Comparison of ENCODE assay signal across 23 mouse cellular contexts in the genomic region with DNA sequence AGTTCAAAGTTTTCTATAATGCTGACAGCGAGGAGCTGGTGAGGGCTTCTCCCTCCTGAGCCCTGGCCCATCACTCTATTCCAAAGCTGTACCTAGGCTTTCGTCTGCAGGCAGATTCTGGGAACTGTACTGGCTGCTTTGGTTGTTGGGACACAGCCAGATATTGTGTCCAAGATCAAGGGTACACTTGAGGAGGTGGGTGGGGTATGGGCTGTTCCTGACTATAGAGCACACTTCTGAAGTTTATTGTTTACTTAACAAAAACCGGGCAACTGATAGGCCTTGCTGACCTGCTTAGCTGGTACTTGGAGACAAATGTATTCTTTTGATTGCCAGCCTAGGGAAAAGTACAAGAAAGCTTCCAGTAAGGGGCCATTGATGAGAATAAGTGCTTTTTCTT. TPM values are rescaled to one million over a fixed set of nuclear protein-coding genes. Genes with fewer than 3 reads are reported as not detected.
A peak's percentile ranks its signal among the peaks of the same experiment; 100 is the strongest.
DNase-seq lines count a peak whose midpoint lies in the region; ATAC-seq and TF ChIP-seq lines count a peak whose summit lies in the region.
"Had no signal": no experiment of that assay in that cellular context is flagged by ENCODE, and none has a peak within 500 bp of the region (broad histone marks: within the 10 kb centered on the region; RNA-seq: fewer than 3 reads in every experiment).

No protein-coding gene starts in this region.

- DNase-seq in cerebellum, postnatal 14 days, result peak; percentile 9 to 15
- DNase-seq in cerebellum, adult 8-10 months, result no peak
- no peak for DNase-seq in thymus, adult 2 months
- DNase-seq in thymus, postnatal 36 days, result no peak
- peak; percentile 83 for DNase-seq in lung, postnatal 25 days (ENCODE audit: low spot score)
- peak; percentile 53 for DNase-seq in stomach, postnatal 0 days (ENCODE audit: low spot score)
- DNase-seq in retina, postnatal 1 day, result no peak
- DNase-seq in testis, postnatal 10 days (ENCODE audit: low spot score), result no peak
- DNase-seq: adrenal gland, postnatal 25 days; cerebellum, adult 9-11 months; heart, adult 18-20 months; heart, postnatal 10 days; kidney, postnatal 4 days; right cerebral cortex, postnatal 14 days had no signal

- no peaks in the 10 kb centered on the region for H3K36me3 ChIP-seq in thymus, adult 2 months (ENCODE audit: control insufficient read depth, insufficient read depth, low read length)
- 0 out of 2 replicates have a peak, but pooled peaks cover 2% of the 10 kb centered on the region for H3K36me3 ChIP-seq in stomach, postnatal 0 days (ENCODE audit: control insufficient read depth, insufficient read depth, low read length)

- WGBS in thymus, adult 2 months, result 77% methylated on average over 3 of the region's 3 CpGs
- 52% methylated on average over 3 of the region's 3 CpGs for WGBS in stomach, postnatal 0 days

- no peak overlapping the region for H3K4me3 ChIP-seq in thymus, adult 2 months (ENCODE audit: control insufficient read depth, insufficient read depth, low read length)
- H3K4me3 ChIP-seq in stomach, postnatal 0 days (ENCODE audit: low read depth, low read length), result no peak overlapping the region
- H3K4me3 ChIP-seq: heart, embryonic 12.5 days; hindbrain, embryonic 10.5 days; intestine, embryonic 15.5 days; left cerebral cortex, adult 2 months; limb, embryonic 15.5 days; midbrain, embryonic 12.5 days had no signal

- no peaks in the 10 kb centered on the region for H3K27me3 ChIP-seq in thymus, adult 2 months (ENCODE audit: control insufficient read depth, insufficient read depth, low read length)
- no peaks in the 10 kb centered on the region for H3K27me3 ChIP-seq in stomach, postnatal 0 days (ENCODE audit: control insufficient read depth, insufficient read depth, low read length)
- H3K27me3 ChIP-seq: heart, embryonic 12.5 days; intestine, embryonic 15.5 days; limb, embryonic 15.5 days; midbrain, embryonic 12.5 days had no signal

- peak; percentile 59 for ATAC-seq in stomach, postnatal 0 days (ENCODE audit: low FRiP score, low TSS enrichment)
- ATAC-seq: forebrain, embryonic 16.5 days; hindbrain, embryonic 16.5 days; intestine, embryonic 15.5 days had no signal

- TF ChIP-seq CTCF in thymus, adult 2 months (IDR thresholded peaks at IDR 0.05; ENCODE audit: borderline replicate concordance, control insufficient read depth, extremely low read depth, insufficient read depth, low read length, poor library complexity), result no peak
- no peak for TF ChIP-seq CTCF in stomach, postnatal 0 days (IDR thresholded peaks at IDR 0.05; ENCODE audit: low read depth)

- H3K9me3 ChIP-seq in stomach, postnatal 0 days (ENCODE audit: control insufficient read depth, low read length), result no peaks in the 10 kb centered on the region
- H3K9me3 ChIP-seq: limb, embryonic 15.5 days had no signal

- H3K4me2 ChIP-seq in stomach, postnatal 0 days (replicated peaks; ENCODE audit: low read depth), result no peak overlapping the region
- H3K4me2 ChIP-seq: heart, embryonic 12.5 days; intestine, embryonic 15.5 days; limb, embryonic 15.5 days; midbrain, embryonic 12.5 days had no signal

- H3K4me1 ChIP-seq in thymus, adult 2 months (replicated peaks; ENCODE audit: control insufficient read depth, insufficient read depth, low read length), result peaks cover 19% of the 10 kb centered on the region
- H3K4me1 ChIP-seq in stomach, postnatal 0 days (replicated peaks; ENCODE audit: control insufficient read depth, insufficient read depth), result no peaks in the 10 kb centered on the region
- H3K4me1 ChIP-seq: heart, embryonic 12.5 days; intestine, embryonic 15.5 days; limb, embryonic 15.5 days; midbrain, embryonic 12.5 days had no signal

- no peak for TF ChIP-seq POLR2A in thymus, adult 2 months (IDR thresholded peaks at IDR 0.05; ENCODE audit: control insufficient read depth, extremely low read depth, insufficient read depth, low read length, poor library complexity)

- no peak overlapping the region for H3K9ac ChIP-seq in stomach, postnatal 0 days (ENCODE audit: low read length)
- H3K9ac ChIP-seq: heart, embryonic 12.5 days; intestine, embryonic 15.5 days; limb, embryonic 15.5 days; liver, embryonic 14.5 days; midbrain, embryonic 12.5 days had no signal

- TF ChIP-seq EP300 in stomach, postnatal 0 days (optimal IDR thresholded peaks at IDR 0.05), result no peak

- peak overlapping the region; percentile 56 for H3K27ac ChIP-seq in thymus, adult 2 months (ENCODE audit: control insufficient read depth, insufficient read depth, low read length)
- no peak overlapping the region for H3K27ac ChIP-seq in stomach, postnatal 0 days (replicated peaks)
- H3K27ac ChIP-seq: hindbrain, embryonic 10.5 days; intestine, embryonic 15.5 days; left cerebral cortex, adult 2 months; limb, embryonic 15.5 days; liver, embryonic 14.5 days; midbrain, embryonic 12.5 days had no signal

RNA-seq across cellular contexts. Expression of a gene that starts 43.5 kb away (rescaled TPM):
- polyA plus RNA-seq in thymus, adult 2 months (2012; rRNA removed), result 1.6 and 1.7 TPM in 2 replicates
- polyA plus RNA-seq in stomach, postnatal 0 days (2015; fragmentation: Nextera tagmentation; extraction: Ambion mirVana), result 1.1 and 1.4 TPM in 2 replicates

RNA-seq across cellular contexts. Expression of a gene that starts 59.1 kb away (rescaled TPM):
- 8.0 and 8.5 TPM in 2 replicates for polyA plus RNA-seq in thymus, adult 2 months (2012; rRNA removed)
- 7.2 and 10.0 TPM in 2 replicates for polyA plus RNA-seq in stomach, postnatal 0 days (2015; fragmentation: Nextera tagmentation; extraction: Ambion mirVana)

Comparison
In these comparisons a context has a peak if more than half of its experiments do, and no peak if none do; other contexts are left out.
1. DNase-seq: peak in cerebellum, postnatal 14 days (2 of 2), lung, postnatal 25 days (single experiment) and stomach, postnatal 0 days (single experiment); none in cerebellum, adult 8-10 months (single experiment), thymus, adult 2 months (single experiment), thymus, postnatal 36 days (0 of 2), retina, postnatal 1 day (single experiment) and testis, postnatal 10 days (single experiment).